Mouse (Mus musculus): ENCODE results near the gene Col8a2.

Col8a2 gene

GRCm38 (mm10) chr4:126301584-126302309, 15.2 kb downstream of the Col8a2 start:
- 26% methylated on average over 27 of the region's 27 CpGs for WGBS

GRCm38 (mm10) chr4:126303877-126304276, 17.3 kb downstream of the Col8a2 start:
- 58% methylated on average over 4 of the region's 4 CpGs for WGBS

- WGBS = 83% methylated on average over 1 of the region's 1 CpGs
These were observed 18.8 kb downstream of the Col8a2 start for GRCm38 (mm10) chr4:126305428-126305827.

- 89% methylated on average over 6 of the region's 6 CpGs for WGBS
These were observed 19.5 kb downstream of the Col8a2 start for GRCm38 (mm10) chr4:126306058-126306457.

GRCm38 (mm10) chr4:126306827-126307226, 20.2 kb downstream of the Col8a2 start:
- WGBS = 28% methylated on average over 2 of the region's 2 CpGs

- 24% methylated on average over 20 of the region's 20 CpGs for WGBS
These were observed 22.8 kb downstream of the Col8a2 start for GRCm38 (mm10) chr4:126309211-126309921.

GRCm38 (mm10) chr4:126309922-126310309, 23.3 kb downstream of the Col8a2 start:
- WGBS = 15% methylated on average over 7 of the region's 7 CpGs

GRCm38 (mm10) chr4:126310344-126310743, 23.8 kb downstream of the Col8a2 start:
- WGBS = 80% methylated on average over 7 of the region's 7 CpGs

GRCm38 (mm10) chr4:126311566-126312200, 25.1 kb downstream of the Col8a2 start:
- WGBS = 93% methylated on average over 16 of the region's 16 CpGs

- WGBS = 62% methylated on average over 5 of the region's 5 CpGs
These were observed 26.6 kb downstream of the Col8a2 start for GRCm38 (mm10) chr4:126313202-126313601.

- WGBS = 75% methylated on average over 10 of the region's 10 CpGs
These were observed 27.8 kb downstream of the Col8a2 start for GRCm38 (mm10) chr4:126314393-126314792.

GRCm38 (mm10) chr4:126315931-126316330, 29.3 kb downstream of the Col8a2 start:
- WGBS = 28% methylated on average over 5 of the region's 5 CpGs

- WGBS = 83% methylated on average over 13 of the region's 13 CpGs
These were observed 29.9 kb downstream of the Col8a2 start for GRCm38 (mm10) chr4:126316443-126317040.

- WGBS = 88% methylated on average over 6 of the region's 6 CpGs
These were observed 33.2 kb downstream of the Col8a2 start for GRCm38 (mm10) chr4:126319806-126320205.

- WGBS = under 1% methylated on average over 78 of the region's 80 CpGs
These were observed 34.7 kb downstream of the Col8a2 start, which contains the start of gene Adprhl2 for GRCm38 (mm10) chr4:126321111-126321853. Gene Adprhl2 (minus strand): TSS chr4:126321703.

GRCm38 (mm10) chr4:126321854-126322511, 35.4 kb downstream of the Col8a2 start:
- WGBS = 56% methylated on average over 28 of the region's 28 CpGs

GRCm38 (mm10) chr4:126322646-126323045, 36.1 kb downstream of the Col8a2 start:
- whole genome bisulfite sequencing = 98% methylated on average over 13 of the region's 13 CpGs

GRCm38 (mm10) chr4:126324861-126325260, 38.3 kb downstream of the Col8a2 start:
- 59% methylated on average over 13 of the region's 13 CpGs for WGBS

GRCm38 (mm10) chr4:126325281-126325861, 38.8 kb downstream of the Col8a2 start, which contains the start of gene Tekt2:
Gene Tekt2 (minus strand): TSS chr4:126325688.
- WGBS = 36% methylated on average over 23 of the region's 23 CpGs

- WGBS = 45% methylated on average over 6 of the region's 6 CpGs
These were observed 39.4 kb downstream of the Col8a2 start for GRCm38 (mm10) chr4:126326036-126326435.
